Mouse (Mus musculus): Measurements from ENCODE around the gene Eif4ebp2. TPM values are rescaled to one million over a fixed set of nuclear protein-coding genes. Genes with fewer than 3 reads are reported as not detected.

The Eif4ebp2 gene
- polyA plus RNA-seq, 1 experiment from 2014 or later: 62.5 TPM

- Histone ChIP-seq H3K27ac (ENCODE audit: low read length) (peak overlapping the region; percentile 78), H3K4me1 (ENCODE audit: insufficient read depth, low read depth, low read length) (peaks cover 25% of the 10 kb centered on the region), H3K9me3 (ENCODE audit: low read length) (no peaks in the 10 kb centered on the region), H3K4me3 (ENCODE audit: low read depth, low read length) (peak overlapping the region; percentile 76), H3K27me3 (replicated peaks; ENCODE audit: insufficient read depth, low read length) (no peaks in the 10 kb centered on the region), H3K4me2 (replicated peaks; ENCODE audit: low read depth, low read length) (peak overlapping the region; percentile 89), H3K9ac (replicated peaks; ENCODE audit: low read depth) (peak overlapping the region; percentile 72), H3K36me3 (ENCODE audit: insufficient read depth, low read length) (no peaks in the 10 kb centered on the region)
- WGBS: 3% methylated on average over 8 of the region's 8 CpGs
- DNase-seq (ENCODE audit: low spot score) (peak; percentile 41), ATAC-seq (no peak)
- no peak for TF ChIP-seq CTCF (IDR thresholded peaks at IDR 0.05)
- TF ChIP-seq EP300 (IDR thresholded peaks at IDR 0.05): no peak
Measured at GRCm38 (mm10) chr10:61382281-61382731, 70.2 kb downstream of the Eif4ebp2 start.

- H3K36me3 ChIP-seq (ENCODE audit: insufficient read depth, low read length): no peaks in the 10 kb centered on the region
- H3K27me3 ChIP-seq (replicated peaks; ENCODE audit: insufficient read depth, low read length): no peaks in the 10 kb centered on the region
- peak; percentile 55 for DNase-seq (ENCODE audit: low spot score)
- TF ChIP-seq EP300 (IDR thresholded peaks at IDR 0.05) (no peak), CTCF (IDR thresholded peaks at IDR 0.05) (no peak)
- ATAC-seq: peak; percentile 8; the same call in 1 of the 2 replicates
- H3K9me3 ChIP-seq (ENCODE audit: low read length): no peaks in the 10 kb centered on the region
- WGBS: 21% methylated on average over 8 of the region's 8 CpGs
- H3K9ac ChIP-seq (replicated peaks; ENCODE audit: low read depth): peak overlapping the region; percentile 72; the same call in 1 of the 2 replicates
- H3K4me1 ChIP-seq (ENCODE audit: insufficient read depth, low read depth, low read length): peaks cover 25% of the 10 kb centered on the region
- peak overlapping the region; percentile 89 for H3K4me2 ChIP-seq (replicated peaks; ENCODE audit: low read depth, low read length)
- H3K4me3 ChIP-seq (ENCODE audit: low read depth, low read length): peak overlapping the region; percentile 76
- peak overlapping the region; percentile 78 for H3K27ac ChIP-seq (ENCODE audit: low read length)
Measured at GRCm38 (mm10) chr10:61381823-61382222, 70.6 kb downstream of the Eif4ebp2 start.

- no peaks in the 10 kb centered on the region for H3K9me3 ChIP-seq (ENCODE audit: low read length)
- H3K4me3 ChIP-seq (ENCODE audit: low read depth, low read length): 0 out of 2 replicates have a peak overlapping the region, but pooled peaks have one; percentile 0
- H3K9ac ChIP-seq (replicated peaks; ENCODE audit: low read depth): no peak overlapping the region
- peaks cover 30% of the 10 kb centered on the region for H3K4me1 ChIP-seq (ENCODE audit: insufficient read depth, low read depth, low read length)
- DNase-seq (ENCODE audit: low spot score) (peak; percentile 55), ATAC-seq (peak; percentile 13; the same call in 1 of the 2 replicates)
- TF ChIP-seq EP300 (IDR thresholded peaks at IDR 0.05): no peak
- TF ChIP-seq CTCF (IDR thresholded peaks at IDR 0.05): no peak; the same call in 1 of the 2 replicates
- H3K27ac ChIP-seq (ENCODE audit: low read length): 0 out of 2 replicates have a peak overlapping the region, but pooled peaks have one; percentile 38
- WGBS: 12% methylated on average over 9 of the region's 9 CpGs
- no peaks in the 10 kb centered on the region for H3K36me3 ChIP-seq (ENCODE audit: insufficient read depth, low read length)
- peak overlapping the region; percentile 89 for H3K4me2 ChIP-seq (replicated peaks; ENCODE audit: low read depth, low read length)
- no peaks in the 10 kb centered on the region for H3K27me3 ChIP-seq (replicated peaks; ENCODE audit: insufficient read depth, low read length)
Measured at GRCm38 (mm10) chr10:61380186-61380585, 72.3 kb downstream of the Eif4ebp2 start.

- WGBS: 84% methylated on average over 13 of the region's 13 CpGs
- TF ChIP-seq CTCF (IDR thresholded peaks at IDR 0.05) (no peak), EP300 (IDR thresholded peaks at IDR 0.05) (no peak)
- H3K9me3 ChIP-seq (ENCODE audit: low read length): no peaks in the 10 kb centered on the region
Measured at GRCm38 (mm10) chr10:61379340-61380040, 73.0 kb downstream of the Eif4ebp2 start.

GRCm38 (mm10) chr10:61378698-61379097, 73.8 kb downstream of the Eif4ebp2 start:
- H3K9me3 ChIP-seq (ENCODE audit: low read length): no peaks in the 10 kb centered on the region
- H3K4me3 ChIP-seq (ENCODE audit: low read depth, low read length): no peak overlapping the region
- no peak overlapping the region for H3K27ac ChIP-seq (ENCODE audit: low read length)
- DNase-seq (ENCODE audit: low spot score) (no peak), ATAC-seq (no peak)
- H3K9ac ChIP-seq (replicated peaks; ENCODE audit: low read depth): no peak overlapping the region
- WGBS: 63% methylated on average over 5 of the region's 5 CpGs
- no peaks in the 10 kb centered on the region for H3K27me3 ChIP-seq (replicated peaks; ENCODE audit: insufficient read depth, low read length)
- TF ChIP-seq CTCF (IDR thresholded peaks at IDR 0.05) (no peak), EP300 (IDR thresholded peaks at IDR 0.05) (no peak)
- peaks cover 33% of the 10 kb centered on the region for H3K4me1 ChIP-seq (ENCODE audit: insufficient read depth, low read depth, low read length)
- H3K4me2 ChIP-seq (replicated peaks; ENCODE audit: low read depth, low read length): no peak overlapping the region
- no peaks in the 10 kb centered on the region for H3K36me3 ChIP-seq (ENCODE audit: insufficient read depth, low read length)

More at GRCm38 (mm10) chr10:61379340-61380040, 73.0 kb downstream of the Eif4ebp2 start:
- H3K27ac ChIP-seq (ENCODE audit: low read length): 0 out of 2 replicates have a peak overlapping the region, but pooled peaks have one; percentile 38
- H3K36me3 ChIP-seq (ENCODE audit: insufficient read depth, low read length): no peaks in the 10 kb centered on the region
- no peak overlapping the region for H3K9ac ChIP-seq (replicated peaks; ENCODE audit: low read depth)
- H3K4me2 ChIP-seq (replicated peaks; ENCODE audit: low read depth, low read length): peak overlapping the region; percentile 89
- no peak for ATAC-seq
- H3K27me3 ChIP-seq (replicated peaks; ENCODE audit: insufficient read depth, low read length): no peaks in the 10 kb centered on the region
- H3K4me3 ChIP-seq (ENCODE audit: low read depth, low read length): no peak overlapping the region
- DNase-seq (ENCODE audit: low spot score): no peak
- H3K4me1 ChIP-seq (ENCODE audit: insufficient read depth, low read depth, low read length): peaks cover 37% of the 10 kb centered on the region

Other genes with a start within 250 kb of the Eif4ebp2 start
- 1.5 and 1.8 TPM in 2 replicates for gene Adamts14, start 179.2 kb downstream of the Eif4ebp2 start, polyA plus RNA-seq (2015; fragmentation: Nextera tagmentation; extraction: Ambion mirVana)
- gene Prf1, start 154.8 kb downstream of the Eif4ebp2 start, polyA plus RNA-seq (2015; fragmentation: Nextera tagmentation; extraction: Ambion mirVana): 0.08 and 0.17 TPM in 2 replicates
- gene Pald1, start 69.1 kb downstream of the Eif4ebp2 start, polyA plus RNA-seq (2015; fragmentation: Nextera tagmentation; extraction: Ambion mirVana): 30.4 and 36.0 TPM in 2 replicates
- gene Nodal, start 34.7 kb downstream of the Eif4ebp2 start, polyA plus RNA-seq (2015; fragmentation: Nextera tagmentation; extraction: Ambion mirVana): 0.37 TPM in 2 replicates
- gene Lrrc20, start 23.1 kb upstream of the Eif4ebp2 start, polyA plus RNA-seq (2015; fragmentation: Nextera tagmentation; extraction: Ambion mirVana): 5.8 and 6.6 TPM in 2 replicates
- gene Npffr1, start 142.8 kb upstream of the Eif4ebp2 start, polyA plus RNA-seq (2015; fragmentation: Nextera tagmentation; extraction: Ambion mirVana): 0.19 and 0.54 TPM in 2 replicates
- 39.8 and 40.1 TPM in 2 replicates for gene Ppa1, start 195.9 kb upstream of the Eif4ebp2 start, polyA plus RNA-seq (2015; fragmentation: Nextera tagmentation; extraction: Ambion mirVana)
- 184 and 185 TPM in 2 replicates for gene Sar1a, start 227.6 kb upstream of the Eif4ebp2 start, polyA plus RNA-seq (2015; fragmentation: Nextera tagmentation; extraction: Ambion mirVana)
- gene Tysnd1, start 242.9 kb upstream of the Eif4ebp2 start, polyA plus RNA-seq (2015; fragmentation: Nextera tagmentation; extraction: Ambion mirVana): 18.3 and 20.8 TPM in 2 replicates